Mouse (Mus musculus) heart, postnatal 0 days (tissue): ENCODE measurements around the gene A430078G23Rik. TPM values are rescaled to one million over a fixed set of nuclear protein-coding genes. Genes with fewer than 3 reads are reported as not detected.

ENCODE experiments used
- ATAC-seq: fragments of 200-750 bp; cut with Nextera tagmentation; 2 replicates; pipeline ENCODE4 v1.8.0; 2017; ENCODE audit warnings: low read depth, moderate number of reproducible peaks, moderate library complexity; ENCODE audit not compliant: insufficient read depth
- DNase-seq: peaks from one replicate; pipeline ENCODE4 v3.0.0-alpha.2; 2016; ENCODE audit warnings: low spot score
- H3K27ac ChIP-seq: fragments of 300-500 bp; sonication (generic); 2 replicates; pipeline ENCODE4 v1.5.1; 2014; ENCODE audit warnings: low read depth, mild to moderate bottlenecking
- H3K27me3 ChIP-seq: fragments of 300-500 bp; sonication (generic); 2 replicates; pipeline ENCODE4 v1.6.1; 2014; ENCODE audit warnings: low read length, mixed read lengths; ENCODE audit not compliant: control insufficient read depth, insufficient read depth
- H3K36me3 ChIP-seq: fragments of 300-500 bp; sonication (generic); replicated peaks from 2 replicates; pipeline ENCODE4 v1.6.1; 2014; ENCODE audit warnings: low read length, mixed read lengths; ENCODE audit not compliant: control insufficient read depth, insufficient read depth
- H3K4me1 ChIP-seq: fragments of 300-500 bp; sonication (generic); 2 replicates; pipeline ENCODE4 v1.6.1; 2014; ENCODE audit warnings: antibody characterized with exemption; ENCODE audit not compliant: control insufficient read depth, insufficient read depth
- H3K4me2 ChIP-seq: fragments of 300-500 bp; sonication (generic); 2 replicates; pipeline ENCODE4 v1.6.1; 2014; ENCODE audit warnings: low read depth, mild to moderate bottlenecking, low read length, moderate library complexity
- H3K4me3 ChIP-seq: fragments of 300-500 bp; sonication (generic); 2 replicates; pipeline ENCODE4 v1.5.1; 2014; ENCODE audit warnings: low read depth, low read length
- H3K9ac ChIP-seq: fragments of 300-500 bp; sonication (generic); replicated peaks from 2 replicates; pipeline ENCODE4 v1.6.1; 2014; ENCODE audit warnings: low read depth, low read length, mixed read lengths
- H3K9me3 ChIP-seq: fragments of 300-500 bp; sonication (generic); replicated peaks from 2 replicates; pipeline ENCODE4 v1.6.1; 2016; ENCODE audit warnings: low read length; ENCODE audit not compliant: control insufficient read depth
- CTCF ChIP-seq: IDR thresholded peaks from 2 replicates; pipeline ENCODE4 v1.5.1; 2016; ENCODE audit warnings: antibody characterized with exemption, control low read depth, low read depth
- EP300 ChIP-seq: IDR thresholded peaks from 2 replicates; pipeline ENCODE4 v1.6.1; 2016; ENCODE audit warnings: antibody characterized with exemption, low read depth
- WGBS: fragments of 180-500 bp; shearing (Covaris S2); extraction: QIAGEN DNeasy Blood & Tissue Kit; methylation state at CpG from one replicate; pipeline ENCODE4 v1.1.7; 2014; 5-methylcytosine and 5-hydroxymethylcytosine counted together
- polyA plus RNA-seq: library from polyadenylated mRNA; unstranded; fragments of >200 nt; fragmentation: Nextera tagmentation; extraction: Ambion mirVana; gene quantifications from 2 replicates; pipeline ENCODE4 v1.2.1, GENCODE M21; 2015
- total RNA-seq: library from RNA; depleted of rRNA; stranded (reverse); fragments of >200 nt; gene quantifications from 2 replicates; pipeline ENCODE4 v1.2.3, GENCODE M21; 2014; ENCODE audit warnings: low replicate concordance

A430078G23Rik gene
- total and polyA plus RNA-seq, 2 experiments from 2014 or later, result not detected

DNA sequence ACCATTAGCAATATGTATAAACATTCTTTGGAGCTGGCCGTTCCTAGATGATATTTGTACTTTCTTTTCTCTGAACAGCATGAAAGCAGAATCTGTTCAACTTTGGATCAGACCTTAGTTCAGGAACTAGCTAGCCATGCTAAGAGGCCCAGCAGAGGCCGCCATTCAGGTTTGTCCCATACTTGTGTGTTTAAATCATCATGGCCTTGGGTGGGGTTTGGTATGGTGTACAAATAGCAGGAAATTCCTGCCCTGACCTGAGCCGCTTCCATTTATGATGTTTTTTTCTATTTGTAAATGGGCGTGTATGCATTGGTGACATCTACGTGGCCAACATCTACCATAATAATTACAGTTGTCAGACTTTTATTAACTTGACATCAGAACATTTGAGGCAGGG lies 72.0 kb downstream of the A430078G23Rik start:
- Histone ChIP-seq H3K9me3 (no peaks in the 10 kb centered on the region), H3K27ac (no peak overlapping the region), H3K4me2 (no peak overlapping the region), H3K4me1 (peaks cover 4% of the 10 kb centered on the region; the same call in 1 of the 2 replicates), H3K36me3 (peaks cover 18% of the 10 kb centered on the region), H3K4me3 (no peak overlapping the region), H3K27me3 (no peaks in the 10 kb centered on the region), H3K9ac (no peak overlapping the region)
- no peak for DNase-seq
- TF ChIP-seq CTCF (no peak), EP300 (no peak)
- no peak for ATAC-seq
- 83% methylated on average over 5 of the region's 5 CpGs for WGBS

DNA sequence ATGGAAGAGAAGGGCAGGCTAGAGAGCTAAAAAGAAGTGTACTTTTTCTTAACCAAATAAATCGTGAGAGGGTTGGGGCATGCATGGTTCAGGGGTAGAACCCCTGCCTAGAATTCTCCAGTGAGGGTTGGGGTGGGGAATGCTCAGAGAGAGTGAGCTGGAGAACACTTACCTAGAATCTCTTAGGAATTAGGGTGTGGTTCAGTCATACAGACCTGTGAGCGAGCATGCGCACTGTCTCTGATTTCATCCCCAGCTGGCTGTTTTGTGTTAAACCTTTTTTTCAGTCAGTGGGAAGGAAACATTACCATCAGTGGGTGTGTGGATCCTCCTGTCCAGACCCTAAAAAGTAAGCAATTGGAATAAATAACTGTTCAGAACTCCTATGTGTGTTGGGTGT lies 73.0 kb downstream of the A430078G23Rik start:
- no peak overlapping the region for H3K4me3 ChIP-seq
- H3K4me2 ChIP-seq, result no peak overlapping the region
- H3K27ac ChIP-seq, result no peak overlapping the region
- WGBS, result 91% methylated on average over 3 of the region's 3 CpGs
- H3K9me3 ChIP-seq, result no peaks in the 10 kb centered on the region
- no peak for ATAC-seq
- no peak overlapping the region for H3K9ac ChIP-seq
- peaks cover 26% of the 10 kb centered on the region for H3K36me3 ChIP-seq
- no peaks in the 10 kb centered on the region for H3K4me1 ChIP-seq
- H3K27me3 ChIP-seq, result no peaks in the 10 kb centered on the region
- no peak for TF ChIP-seq EP300
- TF ChIP-seq CTCF, result no peak
- DNase-seq, result no peak

DNA sequence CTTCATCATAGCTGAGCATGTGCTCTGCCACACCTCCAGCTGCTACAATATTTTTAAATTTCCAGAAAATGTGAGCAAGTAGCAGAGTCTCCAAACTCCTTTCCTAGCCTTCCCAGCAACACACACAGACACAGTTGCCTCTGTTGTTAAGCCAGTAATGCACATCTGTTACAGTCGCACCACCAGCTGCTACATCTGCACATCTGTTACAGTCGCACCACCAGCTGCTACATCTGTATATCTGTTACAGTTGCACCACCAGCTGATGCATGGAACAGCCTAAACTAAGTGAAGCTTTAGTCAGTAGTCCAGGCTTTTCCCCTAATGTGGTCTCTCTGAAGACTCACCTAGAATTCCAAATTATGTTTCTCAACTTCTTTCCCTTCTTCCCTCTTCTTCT lies 75.2 kb downstream of the A430078G23Rik start:
- H3K4me2 ChIP-seq, result no peak overlapping the region
- H3K27ac ChIP-seq, result no peak overlapping the region
- no peaks in the 10 kb centered on the region for H3K9me3 ChIP-seq
- H3K9ac ChIP-seq, result no peak overlapping the region
- DNase-seq (no peak), ATAC-seq (no peak)
- H3K4me1 ChIP-seq, result no peaks in the 10 kb centered on the region
- WGBS, result 76% methylated on average over 2 of the region's 2 CpGs
- H3K36me3 ChIP-seq, result peaks cover 43% of the 10 kb centered on the region
- TF ChIP-seq EP300 (no peak), CTCF (no peak)
- no peak overlapping the region for H3K4me3 ChIP-seq
- H3K27me3 ChIP-seq, result no peaks in the 10 kb centered on the region

DNA sequence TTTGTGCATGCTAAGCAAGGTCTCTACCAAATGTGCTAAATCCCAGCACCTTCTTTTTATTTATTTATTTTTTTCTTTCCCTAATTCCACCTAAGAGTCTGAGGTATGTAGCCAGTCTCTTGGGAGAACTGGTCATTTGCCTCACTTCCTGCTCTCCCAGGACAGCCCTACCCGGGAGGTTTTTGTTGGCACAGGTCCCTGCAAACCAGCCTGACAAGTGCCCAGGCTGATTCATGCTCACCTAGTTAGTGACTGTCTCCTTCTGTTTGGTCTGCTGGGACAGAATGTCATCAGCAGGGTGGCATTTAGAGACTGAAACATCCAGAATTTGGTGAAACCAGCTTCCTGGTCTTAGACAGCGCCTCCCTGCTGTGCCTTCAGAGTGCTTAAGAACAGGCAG lies 76.8 kb downstream of the A430078G23Rik start:
- Histone ChIP-seq H3K4me1 (no peaks in the 10 kb centered on the region), H3K36me3 (peaks cover 52% of the 10 kb centered on the region), H3K9me3 (no peaks in the 10 kb centered on the region), H3K4me2 (no peak overlapping the region), H3K4me3 (no peak overlapping the region), H3K27ac (no peak overlapping the region), H3K9ac (no peak overlapping the region), H3K27me3 (no peaks in the 10 kb centered on the region)
- 43% methylated on average over 2 of the region's 2 CpGs for WGBS
- no peak for ATAC-seq
- TF ChIP-seq CTCF, result no peak
- no peak for DNase-seq

DNA sequence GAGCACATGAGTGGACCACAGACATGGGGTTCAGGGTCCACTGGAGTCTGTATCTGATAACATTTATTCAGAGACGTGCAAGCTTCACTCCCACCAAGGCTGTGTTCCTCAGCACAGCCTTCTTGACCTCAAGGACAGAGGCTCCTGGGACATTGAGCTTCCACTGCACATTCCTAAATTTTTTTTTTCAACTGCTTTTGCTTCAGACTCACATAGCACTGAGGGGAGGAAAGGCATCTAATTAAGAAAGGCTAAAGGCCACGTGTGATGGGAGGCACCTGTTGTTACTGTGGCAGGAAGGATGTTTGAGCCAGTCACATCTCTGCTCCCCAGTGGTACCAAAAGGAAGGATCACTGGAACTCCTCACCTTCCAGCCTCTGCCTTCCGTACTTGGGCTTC lies 77.9 kb downstream of the A430078G23Rik start:
- Histone ChIP-seq H3K36me3 (peaks cover 63% of the 10 kb centered on the region), H3K27me3 (no peaks in the 10 kb centered on the region), H3K4me1 (no peaks in the 10 kb centered on the region), H3K27ac (no peak overlapping the region), H3K9ac (no peak overlapping the region), H3K4me3 (no peak overlapping the region), H3K9me3 (no peaks in the 10 kb centered on the region), H3K4me2 (no peak overlapping the region)
- 73% methylated on average over 3 of the region's 3 CpGs for WGBS
- ATAC-seq (no peak), DNase-seq (no peak)
- TF ChIP-seq EP300 (no peak), CTCF (no peak)

DNA sequence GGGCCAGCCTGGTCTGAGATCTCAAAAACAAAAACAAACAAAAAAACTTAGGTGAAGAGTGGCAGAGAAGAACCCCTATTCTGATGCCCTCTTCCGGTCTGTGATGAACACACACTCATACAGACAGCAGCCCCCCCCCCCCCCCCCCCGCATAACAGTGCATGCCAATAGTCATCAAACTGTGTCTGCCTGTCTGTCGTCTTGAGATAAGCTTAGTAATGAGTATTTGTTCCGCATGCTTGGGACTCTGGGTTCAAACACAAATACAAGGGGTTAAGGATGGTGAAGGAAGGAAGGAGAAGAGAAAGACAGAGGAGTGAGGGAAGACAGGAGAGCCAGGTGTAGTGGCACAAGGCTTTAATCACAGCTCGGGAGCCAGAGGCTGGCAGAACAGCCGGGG lies 83.3 kb downstream of the A430078G23Rik start:
- Histone ChIP-seq H3K4me2 (no peak overlapping the region), H3K27me3 (no peaks in the 10 kb centered on the region), H3K9me3 (no peaks in the 10 kb centered on the region), H3K4me3 (no peak overlapping the region), H3K27ac (no peak overlapping the region), H3K36me3 (peaks cover 89% of the 10 kb centered on the region), H3K9ac (no peak overlapping the region), H3K4me1 (no peaks in the 10 kb centered on the region)
- WGBS, result 81% methylated on average over 5 of the region's 6 CpGs
- ATAC-seq, result no peak
- no peak for DNase-seq
- TF ChIP-seq CTCF (no peak), EP300 (no peak)
